Mouse (Mus musculus) mouse trophoblast stem cell (cell line): ENCODE measurements at regions not wholly inside any gene's neighbourhood (a gene's known extent, or its start where the extent isn't known, plus 50 kb on each side); places are given as distances from the start of the nearest gene placed in this dataset.

Experiments used
- in situ Hi-C, 2 experiments: fragments of 300-500 bp; cut with MseI, MboI; formaldehyde crosslinking; loops; 2 replicates in 1 of 2; 3 replicates in 1 of 2; pipeline ENCODE4 v1.15.1; 2025

DNA sequence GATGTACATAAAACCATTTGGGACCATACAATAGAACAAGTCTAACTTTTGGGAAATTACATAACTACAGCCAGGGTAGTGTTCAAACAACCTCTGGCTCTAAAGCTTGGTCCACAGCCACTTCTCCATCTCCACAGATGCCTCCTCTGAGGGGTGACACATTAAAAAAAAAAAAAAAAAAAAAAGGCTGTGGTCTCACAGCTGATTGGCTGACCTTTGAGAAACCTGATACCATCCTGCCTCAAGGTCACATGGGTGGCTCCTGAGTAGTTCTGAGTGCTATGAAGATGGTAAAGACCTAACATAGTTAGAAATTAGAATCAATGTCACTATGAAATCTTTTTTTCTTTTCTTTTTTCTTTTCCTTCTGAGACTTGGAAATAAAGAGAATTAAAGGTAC lies 102.4 kb downstream of the Tmem182 start:
- in situ Hi-C loops = no loop called here

DNA sequence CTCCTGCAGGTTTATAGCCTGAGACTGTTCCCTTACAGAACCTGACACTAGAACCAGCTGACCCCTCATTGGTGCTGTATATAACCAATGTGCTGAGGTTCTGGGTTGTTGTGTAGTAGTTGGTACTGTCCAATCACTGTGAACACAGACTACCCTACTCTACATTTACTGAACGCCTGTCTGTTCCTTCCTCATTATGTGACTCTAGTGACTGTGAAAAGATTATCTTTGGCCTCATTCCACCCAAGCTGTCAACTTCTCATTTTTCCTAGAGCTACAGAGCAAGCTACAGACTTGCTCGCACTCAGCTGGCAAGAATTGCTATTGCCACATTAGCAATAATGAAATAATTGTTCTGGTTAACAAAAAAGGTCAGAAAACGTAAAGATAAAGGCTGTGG lies 108.2 kb downstream of the Tmem182 start:
- in situ Hi-C loops = no loop called here

DNA sequence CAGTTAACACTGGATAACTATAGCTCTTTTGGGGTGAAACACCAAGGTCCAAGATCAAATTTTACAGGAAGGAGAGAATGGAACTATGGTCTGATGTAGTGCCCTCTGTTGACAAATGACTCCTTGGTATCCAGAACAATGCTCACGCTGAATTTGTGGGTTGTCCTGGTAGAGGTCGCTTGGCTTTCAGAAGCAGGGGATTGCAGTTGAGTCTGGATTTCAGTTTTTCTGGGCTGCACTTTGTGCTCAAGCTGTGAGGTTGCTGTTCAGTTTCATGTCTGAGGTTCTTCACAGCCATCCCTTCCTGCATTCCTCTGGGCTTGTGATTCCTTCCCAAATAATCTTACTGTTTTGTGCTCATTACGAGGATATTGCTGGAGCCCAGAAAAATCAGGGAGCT lies 118.9 kb downstream of the Tmem182 start:
- in situ Hi-C loops = no loop called here

DNA sequence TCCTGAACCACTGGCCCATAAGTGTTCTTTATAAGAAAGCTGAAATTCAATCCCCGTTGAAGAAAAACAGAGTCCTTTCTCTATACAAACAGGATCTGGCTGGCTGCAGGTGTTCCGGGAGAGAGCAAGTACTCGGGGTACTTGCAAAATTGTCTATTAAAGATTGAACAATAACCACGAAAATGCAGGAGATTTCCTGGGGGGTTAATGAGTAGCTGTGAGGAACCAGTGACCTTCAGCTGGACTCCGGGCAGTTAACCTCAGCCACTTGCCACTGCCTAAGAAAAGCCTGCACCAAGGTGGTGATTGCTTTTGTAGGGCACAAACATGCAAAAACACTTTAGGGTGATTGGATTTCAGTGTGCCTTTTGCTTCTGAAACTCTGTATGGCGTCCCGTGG lies 119.4 kb downstream of the Tmem182 start:
- in situ Hi-C loops = no loop called here

DNA sequence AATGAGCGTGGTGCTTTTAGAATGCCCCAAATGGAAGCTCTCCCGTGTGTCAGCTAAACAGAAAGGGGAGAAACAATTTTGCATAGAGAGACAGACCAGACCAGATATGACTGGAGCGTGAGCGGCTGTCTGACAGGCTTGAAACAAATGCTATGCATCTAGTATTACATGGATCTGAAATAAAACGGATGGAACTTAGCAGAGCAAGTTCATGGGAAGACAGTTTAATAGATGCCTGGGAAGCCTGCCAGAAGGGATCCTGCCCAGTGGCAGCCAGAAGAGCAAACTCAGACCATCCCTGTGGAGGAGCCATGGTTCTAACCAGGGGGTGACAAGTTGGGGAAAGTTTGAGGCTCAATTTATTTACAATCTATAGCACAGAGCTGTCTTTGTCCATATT lies 126.0 kb downstream of the Tmem182 start:
- in situ Hi-C loops = no loop called here

DNA sequence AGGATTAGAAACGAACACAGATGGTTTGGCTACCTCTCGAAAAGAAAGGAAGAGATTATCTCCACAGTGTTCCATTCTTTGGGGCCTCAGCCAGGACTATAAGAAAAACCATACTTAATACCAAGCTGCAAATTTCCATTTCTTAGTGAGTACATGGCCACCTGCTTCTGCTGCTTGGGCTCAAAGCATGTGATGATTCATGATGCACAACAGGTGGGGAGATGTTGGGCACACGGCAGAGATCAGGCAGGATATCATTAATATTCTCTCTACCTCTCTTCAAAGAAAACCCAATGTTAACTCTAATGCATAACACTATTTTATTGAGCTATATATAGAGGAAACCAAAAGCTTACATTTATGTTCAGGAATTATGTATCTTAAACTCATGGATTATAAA lies 131.3 kb downstream of the Tmem182 start:
- in situ Hi-C loops = no loop called here

DNA sequence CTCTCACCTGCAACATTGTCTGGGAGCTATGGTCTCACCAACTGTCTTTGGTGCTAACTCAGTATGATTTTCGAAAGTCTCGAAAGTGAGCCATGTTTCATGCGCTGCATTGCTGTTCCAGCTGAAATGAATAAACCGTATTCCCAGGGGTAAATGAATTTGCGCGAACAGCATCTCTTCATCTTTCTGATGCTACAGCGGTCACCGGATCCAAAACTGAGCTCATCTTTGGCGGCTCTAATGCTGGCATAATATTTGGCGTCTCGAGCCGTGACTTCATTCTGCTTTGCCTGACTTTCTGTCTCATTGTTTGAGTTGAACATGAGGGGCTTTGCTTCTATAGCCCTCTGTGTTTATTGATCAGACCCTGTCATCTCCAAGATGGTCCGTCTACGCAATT lies 137.3 kb downstream of the Tmem182 start:
- in situ Hi-C loops = no loop called here

DNA sequence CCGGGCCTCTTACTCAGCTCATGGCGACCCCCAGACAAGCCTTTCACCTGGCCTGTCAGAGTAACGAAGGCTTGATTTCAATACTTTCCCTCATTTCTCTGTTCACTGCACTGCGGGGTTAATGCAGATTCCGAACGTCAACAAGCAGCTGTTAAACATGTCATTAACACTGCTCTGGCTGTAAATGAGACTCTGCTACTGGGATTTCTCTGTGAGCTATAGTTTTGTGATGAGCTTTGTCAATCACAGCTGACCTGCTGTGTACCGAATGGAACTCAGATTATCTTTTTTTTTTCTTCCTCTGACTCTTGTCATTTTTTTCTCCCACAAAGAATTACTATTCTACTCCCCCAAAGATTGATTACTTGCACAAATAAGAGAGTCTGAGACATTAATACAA lies 137.8 kb downstream of the Tmem182 start:
- in situ Hi-C loops = no loop called here

DNA sequence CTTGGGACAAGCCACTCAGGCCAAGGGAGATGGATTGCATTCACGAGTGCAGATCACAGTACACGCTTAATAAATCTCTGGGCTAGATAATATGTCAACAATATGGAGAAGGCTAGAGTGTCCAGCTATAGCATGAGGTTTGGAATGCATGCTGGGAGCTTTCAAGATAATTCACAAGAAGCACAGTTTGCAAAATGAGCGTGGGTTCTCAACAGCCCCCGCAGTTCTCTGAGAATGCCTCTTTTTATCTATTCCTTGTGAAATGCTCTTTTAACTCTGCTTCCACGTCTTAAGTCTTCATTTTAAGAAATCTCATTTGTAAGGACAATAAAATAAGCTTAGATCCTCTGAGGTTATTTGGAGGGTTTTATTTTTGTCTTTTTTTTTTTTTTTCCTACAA lies 145.2 kb downstream of the Tmem182 start:
- in situ Hi-C loops = no loop called here

DNA sequence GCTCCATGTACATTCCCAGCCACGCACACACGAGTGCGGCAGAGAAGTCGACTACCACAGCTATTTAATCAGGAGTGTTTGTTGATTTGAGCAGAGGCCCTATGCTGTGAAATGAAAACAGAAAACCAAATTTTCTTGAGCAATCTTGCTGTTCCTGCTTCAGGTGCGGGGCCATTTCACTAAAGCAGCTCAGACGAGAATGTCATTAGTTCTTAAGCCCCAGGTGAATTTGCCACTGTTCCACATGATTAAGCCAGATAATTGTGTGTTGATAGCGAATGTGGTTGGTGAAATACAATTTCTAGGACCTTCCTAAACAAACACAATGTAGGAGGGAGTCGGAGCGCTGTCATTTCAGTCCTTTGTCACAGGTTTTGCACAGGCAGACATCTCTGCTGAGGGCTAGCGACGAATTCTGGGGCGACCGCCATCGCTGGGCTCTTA lies 149.3 kb downstream of the Tmem182 start:
- in situ Hi-C loops = no loop called here

DNA sequence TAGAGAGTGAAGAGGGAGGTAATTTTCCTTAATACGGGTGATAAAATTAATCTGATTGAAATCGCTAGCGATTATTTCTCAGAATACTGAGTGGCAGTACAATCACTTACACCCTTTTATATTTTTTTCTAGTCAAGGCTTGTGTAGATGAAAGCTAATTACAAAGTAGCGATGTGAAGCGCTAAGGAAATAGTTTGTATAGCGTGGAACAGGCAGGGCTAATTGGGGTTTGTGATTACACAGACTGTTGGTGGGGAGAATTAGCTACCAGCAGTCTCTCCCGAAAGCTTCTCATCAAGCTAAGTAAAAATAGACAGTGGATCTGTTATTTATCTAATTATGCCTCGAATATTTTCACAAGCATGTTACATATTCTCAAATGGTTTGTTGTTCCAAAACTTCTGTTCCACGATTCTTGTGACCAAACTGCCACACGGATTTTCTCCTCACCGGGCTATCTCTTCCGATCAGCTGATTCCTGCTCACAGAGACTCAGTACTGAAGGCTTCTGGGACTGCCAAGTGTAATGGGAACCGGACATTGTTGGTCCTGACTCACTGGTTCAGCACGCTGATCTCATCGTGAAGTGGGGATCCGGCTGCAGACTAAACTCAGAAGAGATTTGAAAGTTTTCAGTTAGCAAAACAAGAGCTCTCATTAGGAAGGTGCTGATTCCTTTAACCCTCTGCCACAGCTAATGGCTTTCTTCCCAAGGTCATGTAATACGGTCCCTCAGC lies 162.5 kb downstream of the Tmem182 start:
- in situ Hi-C loops = no loop called here

DNA sequence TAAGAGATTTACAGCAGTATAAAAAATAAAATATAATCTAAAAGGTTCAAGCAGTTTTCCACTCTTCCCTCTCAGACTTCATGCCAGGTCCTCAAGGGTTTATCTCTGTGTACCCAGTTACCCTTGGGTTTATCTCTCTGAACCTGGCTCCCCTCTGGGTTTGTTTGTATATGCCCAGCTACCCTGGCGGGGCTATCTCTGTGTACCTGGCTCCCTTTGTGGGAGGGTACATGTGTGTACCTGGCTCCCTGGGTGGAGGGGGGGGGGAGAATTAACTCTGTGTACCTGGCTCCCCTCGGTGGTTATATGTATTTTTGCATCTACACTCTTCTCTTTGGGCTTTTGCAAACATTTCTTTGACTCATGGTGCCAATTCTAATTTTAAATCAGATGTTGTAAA lies 178.4 kb downstream of the Tmem182 start:
- in situ Hi-C loops = no loop called here

DNA sequence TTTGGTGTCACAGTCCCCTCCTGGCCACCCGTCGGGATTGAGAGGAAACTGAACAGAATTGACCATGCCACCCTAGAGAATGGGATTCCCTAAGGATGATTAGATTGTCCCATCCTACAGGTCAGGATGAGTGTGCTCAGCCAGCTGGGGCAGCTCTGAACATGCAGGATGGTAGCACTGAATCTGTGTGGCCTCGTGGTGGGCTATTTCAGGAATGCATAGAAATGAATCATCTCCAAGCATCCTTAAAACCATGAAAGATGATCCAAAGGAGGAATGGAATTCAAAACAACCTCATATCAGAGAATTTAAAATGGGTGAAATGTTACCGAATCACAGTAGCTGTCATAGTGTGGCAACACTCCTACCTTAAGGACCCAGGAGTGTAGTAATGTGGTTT lies 187.9 kb downstream of the Tmem182 start:
- in situ Hi-C loops = no loop called here

DNA sequence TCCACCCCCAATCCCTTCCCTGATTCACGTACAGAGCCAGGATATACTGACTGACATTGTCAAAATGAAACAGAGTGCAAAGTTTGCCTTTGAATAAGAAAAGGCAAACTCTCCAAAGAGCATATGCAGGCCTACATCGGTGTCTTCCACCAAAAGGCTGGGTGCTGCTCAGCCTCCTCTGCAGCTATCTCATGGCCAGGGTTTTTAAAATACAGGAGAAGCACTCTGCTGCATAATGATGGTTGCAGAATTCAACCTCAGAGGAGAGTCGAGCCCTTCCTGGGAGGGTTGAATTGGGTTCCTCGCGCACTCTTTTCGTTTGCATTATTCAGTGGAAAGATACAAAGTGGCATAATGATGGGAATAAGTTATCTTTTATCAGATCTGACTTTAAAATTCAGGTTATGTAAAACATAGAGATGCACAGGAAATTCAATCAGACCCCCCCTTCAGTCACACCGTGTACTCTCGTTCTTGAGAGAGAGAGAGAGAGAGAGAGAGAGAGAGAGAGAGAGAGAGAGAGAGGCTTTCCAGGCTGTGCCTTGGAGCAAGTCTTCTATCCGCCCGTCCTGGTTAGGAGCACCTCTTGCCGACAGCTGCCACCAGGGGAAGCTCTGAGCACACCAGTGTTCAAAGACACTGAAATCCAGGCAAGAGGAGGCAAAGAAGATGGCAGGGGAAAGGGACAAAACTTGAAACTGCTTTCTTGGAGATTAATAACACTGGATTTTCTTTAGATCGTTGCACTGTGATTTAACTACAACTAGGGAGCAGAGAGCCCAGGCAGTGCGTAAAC lies 196.0 kb downstream of the Tmem182 start:
- in situ Hi-C loops = no loop called here

DNA sequence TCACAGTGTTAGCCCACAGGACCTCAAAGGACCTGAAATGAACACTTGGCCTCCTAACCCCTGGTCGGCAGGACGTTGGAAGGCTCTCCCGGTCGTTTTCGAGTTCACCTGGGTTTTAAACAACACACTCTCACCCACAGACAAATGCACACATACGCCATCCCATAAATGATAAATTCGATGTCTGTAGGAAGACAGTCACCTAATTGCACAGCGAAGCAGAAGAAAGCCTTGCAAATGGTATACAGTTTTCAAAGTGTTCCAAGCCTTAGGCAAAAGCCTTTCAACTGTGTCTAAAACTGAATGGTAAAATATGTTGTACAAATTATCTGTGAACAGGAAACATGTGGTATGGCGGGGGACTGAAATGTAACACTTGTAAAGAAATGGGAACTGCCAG lies 196.6 kb downstream of the Tmem182 start:
- in situ Hi-C loops = no loop called here

DNA sequence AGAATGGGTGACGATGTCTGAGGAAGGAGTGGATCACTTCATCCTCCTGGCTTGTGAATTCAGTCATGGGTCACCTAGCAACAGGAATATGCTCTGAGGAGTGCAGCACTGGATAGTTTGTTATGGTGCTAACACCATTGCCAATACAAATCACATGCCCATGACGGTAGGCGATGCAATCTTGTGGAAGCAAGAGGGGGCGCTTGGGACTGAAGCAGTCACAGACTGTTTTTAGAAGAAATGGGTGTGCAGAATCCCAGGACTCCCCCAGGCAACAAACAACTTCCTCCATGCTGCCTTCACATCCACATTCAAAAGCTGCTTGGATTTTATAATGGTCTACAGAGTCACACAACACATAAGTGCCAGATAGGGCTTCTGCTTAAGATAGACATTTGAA lies 221.5 kb downstream of the Tmem182 start:
- in situ Hi-C loops = no loop called here

DNA sequence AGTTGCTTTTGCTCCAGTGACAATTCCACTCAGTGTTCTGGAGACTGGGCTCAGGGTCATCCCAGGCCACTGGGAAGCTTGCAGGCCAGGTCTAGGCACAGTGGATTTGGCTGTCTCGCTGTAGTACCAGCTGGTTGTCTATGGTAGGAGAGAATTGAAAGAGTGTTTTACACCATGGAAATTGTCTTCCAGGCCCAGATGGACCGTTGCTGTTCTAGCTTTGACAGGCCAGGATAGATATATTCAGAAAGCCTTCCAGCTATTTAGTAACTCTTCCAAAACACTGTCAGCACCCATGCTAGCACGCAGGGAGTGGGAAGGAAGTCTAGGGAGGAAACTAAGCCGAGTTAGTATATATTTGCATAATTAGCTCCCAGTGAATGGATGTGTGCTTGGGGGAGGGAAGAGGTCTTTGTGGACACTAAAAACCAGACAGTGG lies 222.2 kb downstream of the Tmem182 start:
- in situ Hi-C loops = no loop called here

DNA sequence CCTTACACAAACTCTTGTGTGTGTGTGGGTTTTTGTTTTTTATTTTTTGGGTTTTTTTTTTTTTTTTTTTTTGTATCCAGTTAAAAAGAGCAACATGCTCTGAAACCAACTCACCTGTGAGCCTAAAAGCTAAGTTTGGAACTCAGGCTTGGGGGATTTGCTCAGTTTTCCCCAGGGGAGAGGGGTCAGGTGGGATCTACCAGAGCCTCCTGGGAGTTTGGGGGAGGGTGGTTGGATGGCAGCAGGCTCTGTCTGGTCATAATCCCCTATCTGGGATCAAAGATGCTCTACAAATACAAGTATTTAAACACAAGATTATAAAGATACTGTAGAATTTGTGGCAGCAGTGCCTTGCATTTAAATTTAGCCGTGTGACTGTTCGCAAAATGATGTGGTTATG lies 222.6 kb downstream of the Tmem182 start:
- in situ Hi-C loops = no loop called here

DNA sequence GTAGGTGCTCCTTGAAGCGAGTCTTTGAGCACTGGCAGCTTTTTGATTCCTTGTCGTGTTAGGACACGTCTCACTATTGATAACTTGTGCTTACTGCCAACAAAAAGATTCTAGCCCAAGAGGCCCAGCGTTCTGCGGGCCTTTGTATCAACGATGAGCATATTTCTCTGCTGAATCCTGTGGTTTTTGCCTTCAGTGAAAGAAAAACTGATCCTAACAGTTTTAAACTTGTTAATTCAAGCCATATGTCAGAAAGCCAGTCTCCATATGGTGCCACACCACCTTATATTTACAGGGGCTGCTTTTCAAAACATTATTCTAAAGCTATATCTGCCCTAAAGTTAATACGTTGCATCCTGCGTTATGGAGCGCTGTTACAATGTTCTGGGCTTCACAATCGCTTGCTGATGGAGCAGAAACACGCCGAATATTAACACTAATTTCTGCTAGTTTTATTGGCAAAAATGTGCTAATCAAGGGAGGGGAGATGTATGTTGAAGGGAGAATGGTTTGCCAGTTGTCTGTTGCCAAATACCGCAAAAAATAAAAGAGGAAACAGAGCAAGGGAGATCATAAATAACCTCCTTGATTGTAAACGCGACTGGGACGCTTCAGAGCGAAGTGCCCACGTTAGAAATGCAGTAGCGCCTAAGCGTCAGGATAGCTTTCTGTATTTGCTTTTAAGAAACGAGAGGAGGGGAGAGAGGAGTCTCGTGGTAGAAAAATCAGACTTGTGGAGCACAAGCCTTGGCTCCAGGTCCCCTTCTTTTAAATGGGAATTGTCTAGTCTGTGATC lies 229.9 kb downstream of the Tmem182 start:
- in situ Hi-C loops = no loop called here

DNA sequence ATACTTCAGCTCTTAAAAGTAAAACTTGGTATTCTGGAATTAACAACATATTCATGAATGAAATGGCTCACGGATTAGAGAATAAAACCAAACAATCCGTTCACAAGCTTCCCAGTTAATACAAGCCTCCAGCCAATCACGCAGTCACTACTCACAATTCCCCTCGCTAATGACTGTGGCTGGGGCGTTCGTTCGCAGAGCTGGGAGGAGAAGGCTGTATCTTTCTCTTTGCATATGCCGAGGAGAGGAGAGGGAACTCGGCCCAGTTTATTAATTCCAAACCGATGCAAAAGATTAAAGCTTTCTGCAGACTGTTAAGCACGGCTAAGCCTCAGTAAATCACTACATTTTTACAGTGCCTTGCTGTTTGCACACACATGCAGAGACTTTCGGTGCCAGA lies 231.5 kb downstream of the Tmem182 start:
- in situ Hi-C loops = no loop called here

DNA sequence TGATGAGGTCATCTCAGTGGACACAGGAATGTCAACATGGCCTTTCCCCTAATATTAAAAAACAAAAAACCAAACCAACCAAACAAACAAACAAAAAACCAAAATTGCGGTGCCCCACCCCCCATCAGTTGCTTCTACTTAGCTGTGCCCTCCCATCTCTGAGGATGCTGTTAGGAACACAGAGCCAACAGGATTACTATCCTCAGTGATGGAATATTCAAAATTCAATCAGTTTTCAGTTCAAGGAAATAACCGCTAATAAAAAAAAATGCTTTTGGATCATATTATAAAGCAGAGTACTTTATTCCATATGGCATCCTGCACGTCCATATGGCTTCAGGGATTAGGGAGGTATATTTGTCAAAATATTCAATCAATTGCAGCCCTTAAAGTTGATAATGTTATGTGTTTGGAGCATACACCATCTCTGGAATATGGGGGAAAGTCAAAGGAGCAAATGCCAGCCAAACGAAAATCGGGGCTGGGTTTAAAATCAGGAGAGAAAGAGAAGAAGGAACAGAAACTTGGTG lies 249.1 kb downstream of the Tmem182 start:
- in situ Hi-C loops = loop anchor here in 1 of 2 experiments (10.0 kb wide), 1 partner anchor 170 kb away; no protein-coding TSS in a partner anchor

DNA sequence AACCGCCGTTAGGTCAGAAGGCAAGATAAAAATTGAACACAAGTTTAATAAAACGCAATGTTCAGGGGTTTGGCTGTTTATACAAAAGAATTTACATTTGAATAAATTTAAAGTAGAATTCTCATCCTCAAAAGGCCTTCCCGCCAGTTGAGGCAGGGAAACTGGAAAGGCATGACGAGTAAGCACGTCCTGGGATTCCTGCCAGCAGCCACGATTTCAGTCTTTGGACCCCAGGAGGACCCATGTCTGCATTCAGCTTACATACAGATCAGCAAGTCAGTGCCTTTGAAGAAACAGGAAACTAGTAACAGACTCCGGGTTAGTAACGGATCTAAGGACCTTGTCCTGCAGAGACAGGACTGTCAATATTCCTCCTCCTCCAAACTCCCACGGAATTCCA lies 250.4 kb downstream of the Tmem182 start:
- in situ Hi-C loops = loop anchor here in 1 of 2 experiments (10.0 kb wide), 1 partner anchor 171 kb away; no protein-coding TSS in a partner anchor
